Mouse (Mus musculus): ENCODE data around the gene Cd33.

The Cd33 gene

DNA sequence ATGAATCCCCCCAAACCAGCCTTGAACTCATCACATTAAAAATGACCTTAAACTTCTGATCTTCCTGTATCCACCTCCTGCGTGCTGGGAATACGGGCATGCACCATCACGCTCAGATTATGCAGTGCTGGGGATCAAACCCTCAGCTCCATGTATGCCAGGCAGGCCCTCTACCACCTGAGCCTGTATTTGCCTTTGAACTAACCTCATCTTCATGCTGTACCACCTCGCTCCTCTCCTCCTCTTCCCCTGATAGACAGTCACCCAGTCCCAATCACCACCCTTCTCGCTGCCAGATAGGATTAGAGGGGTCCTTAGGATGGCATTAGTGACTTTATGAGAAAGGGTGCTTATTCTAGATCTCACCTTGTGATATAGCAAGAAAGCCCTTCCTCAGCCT lies 29.2 kb downstream of the Cd33 start:
- no peak for DNase-seq (ENCODE audit: low spot score in 2 of 2)

DNA sequence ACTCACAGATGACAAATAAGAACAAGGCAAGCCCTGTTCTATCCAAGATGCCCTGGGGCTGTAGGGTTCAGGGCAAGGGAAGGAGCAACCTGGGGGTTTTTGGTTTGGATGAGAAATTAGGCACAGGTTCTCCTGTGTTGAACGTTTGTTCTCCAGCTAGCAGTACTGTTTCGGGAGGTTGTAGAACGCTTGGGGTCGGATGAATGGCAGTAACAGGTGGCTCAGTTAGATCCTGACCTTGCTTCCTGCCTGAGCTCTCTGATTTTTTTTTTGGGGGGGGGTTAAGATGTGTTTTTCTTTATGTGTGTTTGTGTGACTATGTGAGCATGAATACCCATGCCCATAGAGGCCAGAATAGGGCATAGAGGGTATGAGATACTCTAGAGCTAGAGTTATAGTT lies 31.7 kb downstream of the Cd33 start:
- DNase-seq (ENCODE audit: low spot score in 2 of 2): no peak

DNA sequence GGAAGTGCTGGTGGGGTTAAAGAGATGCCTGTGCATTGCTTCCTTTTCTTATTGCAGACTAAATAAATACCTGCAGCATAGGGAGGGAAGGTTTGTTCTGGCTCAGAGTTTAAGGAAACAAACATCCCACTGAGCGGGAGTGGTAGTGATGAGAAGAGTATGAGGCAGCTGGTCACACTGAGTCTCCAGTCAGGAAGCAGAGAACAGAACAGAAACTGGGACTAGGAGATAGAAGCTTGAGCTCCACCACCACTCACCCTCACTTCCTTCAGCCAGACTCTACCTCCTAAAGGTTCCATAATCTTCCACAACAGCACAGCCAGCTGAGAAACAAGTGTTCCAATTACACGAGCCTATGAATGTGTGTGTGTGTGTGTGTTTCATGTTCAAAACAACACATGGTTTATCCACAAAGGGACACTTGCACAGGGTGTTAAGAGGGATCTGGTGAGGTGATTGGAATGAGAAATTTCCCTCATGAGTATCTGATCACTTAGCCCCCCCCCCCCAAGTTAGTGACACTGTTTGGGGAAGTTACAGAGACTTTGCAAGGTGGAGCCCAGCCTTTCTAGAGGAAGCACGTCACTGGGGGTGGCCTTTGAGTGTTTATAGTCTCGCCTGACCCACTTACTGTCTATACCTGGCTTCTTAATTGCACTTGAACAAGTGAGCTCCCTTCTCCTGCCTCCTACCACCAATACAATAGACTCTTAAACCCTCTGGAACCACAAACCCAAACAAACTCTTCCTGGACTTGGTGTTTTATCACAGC lies 32.3 kb downstream of the Cd33 start:
- no peak for DNase-seq (ENCODE audit: low spot score in 2 of 2)

DNA sequence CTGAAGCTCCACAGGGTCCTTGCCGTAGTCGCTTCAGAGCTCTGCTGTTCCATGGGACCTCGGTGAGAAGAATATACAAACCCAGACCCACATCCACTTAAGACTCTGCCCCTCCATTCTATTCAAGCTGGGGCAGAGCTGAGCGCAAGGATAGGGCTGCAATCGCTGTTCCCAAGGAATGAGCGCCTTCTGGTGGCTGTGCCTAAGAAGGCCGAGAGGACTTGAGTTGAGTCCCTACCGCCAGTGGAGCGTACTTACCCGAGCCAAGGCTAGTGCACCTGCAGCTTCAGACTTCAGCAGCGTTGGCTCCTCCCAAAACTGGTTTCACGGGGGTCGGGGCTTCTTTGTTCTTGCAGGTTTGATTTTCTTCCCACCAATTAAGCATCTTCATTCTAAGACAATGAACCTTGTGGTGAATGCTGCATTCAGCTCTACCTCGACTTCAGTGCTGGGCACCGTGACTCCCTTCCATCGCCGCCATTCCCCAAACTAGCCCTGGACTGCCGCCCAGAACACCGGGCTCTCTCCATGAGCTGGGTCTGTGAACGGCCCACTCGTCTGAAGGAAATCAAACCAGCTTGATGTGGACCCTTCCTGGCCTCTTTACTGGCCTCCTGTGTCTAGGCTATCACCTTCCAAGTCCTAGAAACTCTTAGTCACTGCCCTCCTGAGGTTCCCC lies 48.7 kb downstream of the Cd33 start:
- no peak for DNase-seq (ENCODE audit: low spot score in 2 of 2)

DNA sequence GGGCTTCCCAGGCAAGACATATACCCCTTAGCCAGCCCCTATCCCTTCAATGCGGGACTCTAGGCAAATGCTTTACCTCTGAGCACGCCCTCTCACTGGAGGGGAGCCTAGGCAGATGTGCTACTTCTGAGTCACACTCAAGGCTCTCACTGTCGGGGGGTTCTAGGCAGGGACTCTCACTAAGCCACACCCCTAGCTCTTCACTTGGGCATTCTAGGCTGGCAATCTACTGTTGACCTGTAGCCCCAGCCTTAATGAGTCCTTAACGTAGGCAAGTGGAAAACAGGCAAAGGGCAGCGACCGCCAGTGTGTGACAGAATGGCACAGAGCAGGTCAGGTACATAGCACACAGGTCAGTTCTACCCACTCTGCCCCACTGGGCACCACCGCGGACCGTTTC lies 53.4 kb downstream of the Cd33 start:
- no peak for DNase-seq (ENCODE audit: low spot score in 2 of 2)

DNA sequence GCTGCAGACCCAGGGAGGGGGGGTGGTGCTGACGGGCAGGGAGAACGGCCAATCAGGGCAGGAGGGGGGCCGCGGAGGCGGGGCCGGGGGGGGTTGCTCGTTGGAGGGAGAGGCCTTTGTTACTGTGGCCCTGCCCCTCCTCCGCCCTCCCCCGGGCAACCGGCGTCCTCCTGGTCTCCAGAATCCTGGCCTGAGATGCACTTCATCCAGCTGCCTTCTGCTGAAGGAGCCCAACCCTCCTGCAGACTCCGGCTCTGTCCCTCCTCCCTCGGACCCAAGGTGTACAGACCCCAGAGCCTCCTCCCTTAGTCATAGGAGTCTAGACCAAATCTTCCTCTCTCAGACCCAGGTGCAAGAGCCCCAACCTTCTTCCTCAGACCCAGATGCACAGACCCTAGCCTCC lies 54.0 kb downstream of the Cd33 start:
- no peak for DNase-seq (ENCODE audit: low spot score in 2 of 2)

DNA sequence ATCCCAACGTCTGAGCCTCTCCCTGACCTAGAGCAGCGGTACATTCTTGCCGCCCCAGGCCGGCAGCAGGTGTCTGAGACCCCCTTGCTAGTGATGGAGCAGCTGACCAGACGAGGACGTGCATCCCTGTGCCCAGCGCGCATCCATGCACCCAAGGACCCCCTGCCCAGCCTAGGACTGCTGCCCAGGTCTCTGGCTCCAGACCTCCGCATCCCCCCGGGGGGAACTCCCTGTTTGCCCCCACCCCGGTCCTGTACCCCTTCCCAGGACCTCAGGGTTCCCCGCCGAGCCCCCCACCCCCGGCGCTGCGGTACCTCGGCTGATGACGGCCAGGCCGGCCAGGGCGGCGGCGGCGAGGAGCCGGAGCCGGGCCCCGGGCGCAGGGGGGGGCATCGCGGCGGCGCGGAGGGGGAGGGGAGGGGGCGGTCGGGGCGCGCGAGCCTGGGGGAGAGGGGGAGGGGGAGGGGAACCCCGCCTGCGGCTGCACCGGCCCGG lies 54.5 kb downstream of the Cd33 start, which contains the start of gene Iglon5:
Iglon5 (minus strand) TSS at position 445 of the 495 bp plus-strand sequence.
- no peak for DNase-seq (ENCODE audit: low spot score in 2 of 2)

DNA sequence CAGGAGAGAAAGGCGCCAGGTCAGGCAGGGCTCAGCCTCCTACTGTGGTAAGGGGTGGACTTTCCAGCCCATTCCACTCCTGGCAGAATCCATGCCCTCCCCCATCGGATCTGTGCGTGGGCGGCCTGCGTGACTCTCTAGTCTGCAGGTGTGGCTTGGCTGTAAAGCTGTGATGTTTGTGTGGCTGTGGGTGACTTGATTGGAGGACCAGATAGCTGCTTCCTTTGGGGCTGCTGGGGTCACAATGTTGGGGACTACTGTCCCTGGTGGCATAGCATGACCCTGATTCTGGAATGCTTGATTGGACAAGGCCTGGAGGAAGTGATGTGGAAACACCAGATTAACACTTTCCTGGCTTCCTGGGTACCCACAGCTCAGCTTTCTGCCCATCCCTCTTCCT lies 55.6 kb downstream of the Cd33 start:
- DNase-seq (ENCODE audit: low spot score in 2 of 2): no peak

DNA sequence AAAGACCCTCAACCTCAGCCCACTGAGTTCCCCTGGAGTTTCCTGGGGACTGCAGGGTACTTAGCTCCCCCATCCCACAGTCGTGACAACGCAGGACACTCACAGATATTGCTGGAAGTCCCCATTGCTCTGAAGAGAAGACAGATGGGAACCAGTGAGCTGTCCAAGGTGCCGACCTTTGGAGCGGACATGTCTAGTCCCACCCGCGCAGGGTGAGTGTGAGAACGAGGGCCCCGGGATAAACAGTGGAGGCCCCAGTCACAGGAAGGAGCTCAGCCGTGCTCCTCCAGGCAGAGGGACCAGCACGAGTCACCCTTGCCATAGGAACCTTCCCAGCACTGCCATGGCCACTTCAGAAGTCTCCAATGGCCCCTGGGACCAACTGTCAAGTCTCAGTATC lies 61.0 kb downstream of the Cd33 start:
- no peak for DNase-seq (ENCODE audit: low spot score in 2 of 2)

DNA sequence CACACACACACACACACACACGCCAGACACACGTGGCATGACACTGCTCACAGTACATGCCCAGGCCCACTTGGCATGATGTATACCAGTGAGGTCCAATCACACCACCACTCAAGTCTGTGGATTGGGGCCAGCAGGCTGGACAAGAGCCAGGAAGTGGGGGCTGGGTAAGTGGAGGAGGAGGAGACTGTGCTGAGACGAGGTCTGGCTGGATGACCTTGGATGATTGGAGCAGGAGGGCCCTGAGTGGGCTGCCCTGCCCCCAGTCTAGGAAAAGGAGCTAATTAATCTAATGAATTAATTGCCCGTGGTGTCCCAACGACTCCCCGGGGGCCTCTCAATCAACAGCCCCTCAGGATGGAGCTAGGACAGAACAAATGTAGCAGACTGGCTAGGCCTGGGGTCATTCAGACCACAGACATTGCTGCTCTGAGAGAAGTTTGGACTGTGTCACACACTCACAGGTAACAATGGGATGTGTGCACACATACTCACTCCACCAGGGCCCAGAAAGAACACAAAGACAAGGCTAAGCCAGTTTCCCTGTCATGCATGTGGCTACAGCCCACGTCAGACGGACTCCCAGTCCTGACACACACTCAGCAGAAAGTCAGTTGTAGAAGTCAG lies 62.0 kb downstream of the Cd33 start:
- no peak for DNase-seq (ENCODE audit: low spot score in 2 of 2)

DNA sequence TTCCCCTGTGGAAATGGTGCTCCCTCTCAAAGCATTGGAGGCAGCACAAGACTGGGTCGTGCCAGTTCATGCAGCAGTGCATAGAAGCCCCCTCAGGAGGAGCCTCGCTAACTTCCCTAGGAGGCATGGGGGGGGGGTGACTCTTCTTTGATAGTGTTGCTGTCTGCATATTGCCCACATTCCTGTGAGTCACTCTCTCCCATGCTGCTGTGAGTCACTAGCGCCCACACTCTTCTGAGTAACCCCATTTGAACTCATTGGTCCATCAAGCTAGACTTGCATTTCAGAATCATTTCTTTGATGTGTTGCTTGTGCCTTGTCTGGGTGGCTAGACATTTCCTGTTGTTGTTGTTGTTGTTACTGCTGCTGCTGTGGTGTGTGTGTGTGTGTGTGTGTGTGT lies 63.0 kb downstream of the Cd33 start:
- DNase-seq (ENCODE audit: low spot score in 2 of 2): no peak

DNA sequence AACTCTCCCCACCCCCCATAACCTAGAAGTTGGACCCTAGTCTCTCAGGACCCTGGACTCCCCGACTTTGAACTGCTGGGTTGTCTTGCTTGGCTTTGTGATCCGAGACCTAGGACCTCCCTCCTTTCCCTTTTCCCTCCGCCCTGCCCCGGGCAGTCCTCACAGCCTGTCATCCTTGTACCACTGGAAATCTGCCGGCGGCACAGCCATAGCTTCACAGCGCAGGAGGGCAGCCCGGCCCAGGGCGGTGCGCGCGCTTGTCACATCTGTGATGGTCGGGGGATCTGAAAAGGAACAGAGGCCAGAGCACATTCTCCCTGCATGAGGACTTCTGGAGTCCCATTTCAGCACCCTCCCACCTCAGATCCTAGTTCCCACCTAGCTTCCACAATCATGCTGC lies 67.9 kb downstream of the Cd33 start:
- no peak for DNase-seq (ENCODE audit: low spot score in 2 of 2)

DNA sequence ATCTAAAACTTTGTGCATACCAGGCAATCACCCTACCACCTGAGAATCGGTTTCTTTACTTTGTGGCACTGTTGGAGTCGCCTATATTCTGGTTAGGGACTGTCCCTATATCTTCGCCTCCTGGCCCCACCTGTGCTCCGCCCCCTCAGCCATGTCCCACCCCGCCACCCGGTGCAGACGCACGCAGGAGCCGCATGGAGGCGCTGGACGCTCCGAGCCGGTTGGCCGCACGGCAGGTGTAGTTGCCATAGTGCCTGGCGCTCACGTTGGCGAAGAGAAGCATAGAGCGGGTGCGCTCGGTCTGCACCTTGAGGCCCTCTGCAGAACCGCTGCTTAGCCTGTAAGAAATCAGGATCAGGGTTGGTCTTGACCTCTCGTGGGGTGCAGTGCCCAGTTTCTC lies 68.5 kb downstream of the Cd33 start:
- no peak for DNase-seq (ENCODE audit: low spot score in 2 of 2)

Measured in heart, adult 9 months (tissue).